Mouse (Mus musculus): ENCODE results near the gene Ptges3. TPM values are rescaled to one million over a fixed set of nuclear protein-coding genes. Genes with fewer than 3 reads are reported as not detected.
"Not testable (repeated sequence)": the region's sequence is repeated elsewhere in the genome, so short reads cannot be mapped to it uniquely, and the experiment has no call there.

Gene Ptges3
- polyA plus RNA-seq, 1 experiment from 2014 or later: 448 TPM

- Histone ChIP-seq H3K27me3 (no peaks in the 10 kb centered on the region), H3K4me1 (replicated peaks) (peaks cover 57% of the 10 kb centered on the region), H3K27ac (replicated peaks) (no peak overlapping the region), H3K4me2 (no peak overlapping the region), H3K9ac (no peak overlapping the region), H3K9me3 (no peaks in the 10 kb centered on the region), H3K4me3 (no peak overlapping the region), H3K36me3 (peaks cover 77% of the 10 kb centered on the region)
- no peak for ATAC-seq (ENCODE audit: low read depth)
- WGBS: 79% methylated on average over 4 of the region's 4 CpGs
These were observed 17.1 kb upstream of the Ptges3 start for GRCm38 (mm10) chr10:128041636-128042035.

DNA sequence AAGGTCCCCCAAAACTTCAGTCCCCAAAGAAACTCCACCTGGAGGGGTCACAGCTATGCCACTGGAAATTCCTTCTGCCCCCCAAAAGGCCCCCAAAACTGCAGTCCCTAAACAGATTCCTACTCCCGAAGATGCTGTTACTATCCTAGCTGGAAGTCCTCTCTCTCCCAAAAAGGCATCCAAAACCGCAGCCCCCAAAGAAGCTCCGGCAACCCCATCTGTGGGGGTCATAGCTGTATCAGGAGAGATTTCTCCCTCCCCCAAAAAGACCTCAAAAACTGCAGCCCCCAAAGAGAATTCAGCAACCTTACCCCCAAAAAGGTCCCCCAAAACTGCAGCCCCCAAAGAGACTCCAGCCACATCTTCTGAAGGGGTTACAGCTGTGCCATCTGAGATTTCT is 16.3 kb upstream of the Ptges3 start:
- WGBS: 91% methylated on average over 3 of the region's 3 CpGs
- H3K4me1 ChIP-seq (replicated peaks): peaks cover 49% of the 10 kb centered on the region
- ATAC-seq (ENCODE audit: low read depth): no peak
- H3K4me2 ChIP-seq: no peak overlapping the region
- H3K27me3 ChIP-seq: no peaks in the 10 kb centered on the region
- H3K27ac ChIP-seq (replicated peaks): no peak overlapping the region
- no peaks in the 10 kb centered on the region for H3K9me3 ChIP-seq
- no peak overlapping the region for H3K4me3 ChIP-seq
- H3K9ac ChIP-seq: no peak overlapping the region
- peaks cover 84% of the 10 kb centered on the region for H3K36me3 ChIP-seq

- Histone ChIP-seq H3K4me2 (no peak overlapping the region), H3K36me3 (peaks cover 92% of the 10 kb centered on the region), H3K9me3 (no peaks in the 10 kb centered on the region), H3K4me1 (replicated peaks) (peaks cover 42% of the 10 kb centered on the region), H3K27ac (replicated peaks) (no peak overlapping the region), H3K9ac (0 out of 2 replicates have a peak overlapping the region, but pooled peaks have one; percentile 49), H3K27me3 (no peaks in the 10 kb centered on the region), H3K4me3 (no peak overlapping the region)
- WGBS: 75% methylated on average over 3 of the region's 3 CpGs
- ATAC-seq (ENCODE audit: low read depth): no peak
These were observed 15.5 kb upstream of the Ptges3 start for GRCm38 (mm10) chr10:128043041-128043835.

DNA sequence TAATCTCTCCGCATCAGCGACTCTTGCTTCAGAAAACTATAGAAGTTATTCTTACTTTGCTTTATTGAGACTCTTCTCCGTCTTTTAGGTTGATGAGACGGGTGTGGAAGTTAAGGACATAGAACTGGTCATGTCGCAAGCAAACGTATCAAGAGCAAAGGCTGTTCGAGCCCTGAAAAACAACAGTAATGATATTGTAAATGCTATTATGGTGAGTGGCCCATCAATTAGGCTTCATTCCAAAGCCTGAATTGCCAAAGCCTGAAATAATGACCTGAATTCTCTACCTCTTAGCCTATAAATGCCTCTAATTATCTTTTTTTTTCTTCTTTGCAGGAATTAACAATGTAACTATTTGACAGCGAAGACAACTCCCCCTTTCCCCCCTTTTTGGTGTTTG is 10.6 kb upstream of the Ptges3 start:
- H3K36me3 ChIP-seq: peaks cover 87% of the 10 kb centered on the region
- 93% methylated on average over 8 of the region's 8 CpGs for WGBS

GRCm38 (mm10) chr10:128049741-128050140 is 9.0 kb upstream of the Ptges3 start:
- WGBS: 99% methylated on average over 2 of the region's 2 CpGs
- Histone ChIP-seq H3K4me2 (no peak overlapping the region), H3K9ac (no peak overlapping the region), H3K27me3 (no peaks in the 10 kb centered on the region), H3K27ac (replicated peaks) (no peak overlapping the region), H3K4me1 (replicated peaks) (0 out of 2 replicates have a peak, but pooled peaks cover 4% of the 10 kb centered on the region), H3K36me3 (peaks cover 71% of the 10 kb centered on the region), H3K4me3 (no peak overlapping the region), H3K9me3 (no peaks in the 10 kb centered on the region)
- ATAC-seq (ENCODE audit: low read depth): no peak

More for the DNA sequence above, 10.6 kb upstream of the Ptges3 start:
- no peak overlapping the region for H3K27ac ChIP-seq (replicated peaks)
- H3K9me3 ChIP-seq: no peaks in the 10 kb centered on the region
- H3K4me1 ChIP-seq (replicated peaks): peaks cover 15% of the 10 kb centered on the region
- no peaks in the 10 kb centered on the region for H3K27me3 ChIP-seq
- H3K4me2 ChIP-seq: no peak overlapping the region
- no peak overlapping the region for H3K4me3 ChIP-seq
- H3K9ac ChIP-seq: no peak overlapping the region
- no peak for ATAC-seq (ENCODE audit: low read depth)

- Histone ChIP-seq H3K27ac (replicated peaks) (no peak overlapping the region), H3K36me3 (peaks cover 66% of the 10 kb centered on the region), H3K27me3 (no peaks in the 10 kb centered on the region), H3K4me2 (no peak overlapping the region), H3K4me3 (no peak overlapping the region), H3K9me3 (no peaks in the 10 kb centered on the region), H3K4me1 (replicated peaks) (no peaks in the 10 kb centered on the region), H3K9ac (no peak overlapping the region)
- ATAC-seq (ENCODE audit: low read depth): no peak
- 88% methylated on average over 2 of the region's 2 CpGs for WGBS
These were observed 8.4 kb upstream of the Ptges3 start for GRCm38 (mm10) chr10:128050355-128050754.

DNA sequence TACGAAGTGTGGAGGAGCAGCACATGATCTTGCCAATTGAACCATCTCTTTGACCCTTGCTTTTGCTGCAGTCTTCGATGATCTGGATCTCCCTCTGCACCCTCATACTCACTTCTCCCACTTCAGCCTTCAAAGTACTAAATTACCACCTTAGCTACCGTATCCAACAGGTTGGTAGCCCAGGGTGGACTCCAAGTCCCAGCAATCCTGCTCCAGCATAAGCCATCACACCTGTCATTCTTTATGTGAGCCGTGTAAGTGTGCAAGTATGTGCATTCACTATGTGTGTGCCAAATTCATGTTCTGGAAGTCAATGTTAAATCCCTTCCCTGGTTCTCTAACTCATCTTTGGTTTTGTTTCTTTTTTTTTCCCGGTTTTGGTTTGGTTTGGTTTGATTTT is 7.2 kb upstream of the Ptges3 start:
- no peak overlapping the region for H3K27ac ChIP-seq (replicated peaks)
- peaks cover 53% of the 10 kb centered on the region for H3K36me3 ChIP-seq
- no peaks in the 10 kb centered on the region for H3K27me3 ChIP-seq
- H3K9me3 ChIP-seq: no peaks in the 10 kb centered on the region
- no peak overlapping the region for H3K4me2 ChIP-seq
- 96% methylated on average over 5 of the region's 5 CpGs for WGBS
- H3K4me3 ChIP-seq: no peak overlapping the region
- H3K9ac ChIP-seq: no peak overlapping the region
- ATAC-seq (ENCODE audit: low read depth): no peak
- no peaks in the 10 kb centered on the region for H3K4me1 ChIP-seq (replicated peaks)

DNA sequence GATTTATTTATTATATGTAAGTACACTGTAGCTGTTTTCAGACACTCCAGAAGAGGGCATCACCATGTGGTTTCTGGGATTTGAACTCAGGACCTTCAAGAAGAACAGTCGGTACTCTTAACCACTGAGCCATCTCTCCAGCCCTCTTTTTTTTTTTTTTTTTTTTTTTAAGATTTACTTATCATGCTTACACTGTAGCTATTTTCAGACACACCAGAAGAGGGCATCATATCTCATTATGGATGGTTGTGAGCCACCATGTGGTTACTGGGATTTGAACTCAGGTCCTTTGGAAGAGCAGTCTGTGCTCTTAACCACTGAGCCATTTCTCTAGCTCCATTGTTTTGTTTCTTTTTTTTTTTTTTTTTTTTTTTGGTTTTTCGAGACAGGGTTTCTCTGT is 6.6 kb upstream of the Ptges3 start:
- not testable (repeated sequence) for H3K4me1 ChIP-seq (replicated peaks); H3K9me3 ChIP-seq; H3K27ac ChIP-seq (replicated peaks); H3K9ac ChIP-seq; H3K27me3 ChIP-seq; H3K4me3 ChIP-seq; H3K4me2 ChIP-seq; ATAC-seq (ENCODE audit: low read depth)
- 100% methylated on average over 1 of the region's 2 CpGs for WGBS
- peaks cover 48% of the 10 kb centered on the region for H3K36me3 ChIP-seq

- WGBS: 92% methylated on average over 8 of the region's 8 CpGs
These were observed 5.8 kb upstream of the Ptges3 start for GRCm38 (mm10) chr10:128053001-128053400.

DNA sequence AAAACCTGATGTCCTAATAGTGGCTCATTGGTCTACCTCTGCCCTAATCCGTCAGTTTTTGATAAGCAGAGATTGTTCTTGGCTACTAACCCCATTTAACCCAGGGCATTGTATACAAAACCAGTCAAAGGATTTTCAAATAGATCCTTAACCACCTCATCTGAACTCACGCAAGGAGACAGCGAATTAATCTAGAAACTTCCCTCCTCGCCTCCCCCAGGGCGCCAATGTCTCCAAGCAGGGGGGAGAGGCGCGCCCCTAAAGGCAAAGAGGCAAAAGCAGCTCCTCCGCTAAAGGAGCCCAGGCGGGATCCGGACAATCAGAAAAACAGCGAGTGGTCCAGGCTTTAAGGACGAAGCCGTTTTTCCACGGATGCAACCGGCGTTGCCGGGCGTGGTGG is 570 bp upstream of the Ptges3 start:
- peak; percentile 55; the same call in 1 of the 2 replicates for ATAC-seq (ENCODE audit: low read depth)
- H3K4me2 ChIP-seq: peak overlapping the region; percentile 91
- H3K4me1 ChIP-seq (replicated peaks): peaks cover 32% of the 10 kb centered on the region
- H3K9me3 ChIP-seq: no peaks in the 10 kb centered on the region
- peak overlapping the region; percentile 99 for H3K27ac ChIP-seq (replicated peaks)
- peak overlapping the region; percentile 95 for H3K9ac ChIP-seq
- no peaks in the 10 kb centered on the region for H3K36me3 ChIP-seq
- no peaks in the 10 kb centered on the region for H3K27me3 ChIP-seq
- peak overlapping the region; percentile 96 for H3K4me3 ChIP-seq
- WGBS: 1% methylated on average over 18 of the region's 18 CpGs

More at GRCm38 (mm10) chr10:128053001-128053400, 5.8 kb upstream of the Ptges3 start:
- no peak overlapping the region for H3K9ac ChIP-seq
- H3K27me3 ChIP-seq: no peaks in the 10 kb centered on the region
- no peak overlapping the region for H3K4me2 ChIP-seq
- H3K36me3 ChIP-seq: peaks cover 40% of the 10 kb centered on the region
- H3K4me1 ChIP-seq (replicated peaks): peaks cover 6% of the 10 kb centered on the region
- ATAC-seq (ENCODE audit: low read depth): no peak
- no peak overlapping the region for H3K4me3 ChIP-seq
- H3K9me3 ChIP-seq: no peaks in the 10 kb centered on the region
- no peak overlapping the region for H3K27ac ChIP-seq (replicated peaks)

GRCm38 (mm10) chr10:128059207-128059981 is 640 bp downstream of the Ptges3 start:
- Histone ChIP-seq H3K27me3 (no peaks in the 10 kb centered on the region), H3K4me2 (peak overlapping the region; percentile 91), H3K4me1 (replicated peaks) (peaks cover 34% of the 10 kb centered on the region), H3K36me3 (peaks cover 7% of the 10 kb centered on the region), H3K27ac (replicated peaks) (peak overlapping the region; percentile 99), H3K4me3 (peak overlapping the region; percentile 96), H3K9me3 (no peaks in the 10 kb centered on the region), H3K9ac (peak overlapping the region; percentile 95)
- peak; percentile 62 for ATAC-seq (ENCODE audit: low read depth)
- WGBS: under 1% methylated on average over 62 of the region's 62 CpGs

DNA sequence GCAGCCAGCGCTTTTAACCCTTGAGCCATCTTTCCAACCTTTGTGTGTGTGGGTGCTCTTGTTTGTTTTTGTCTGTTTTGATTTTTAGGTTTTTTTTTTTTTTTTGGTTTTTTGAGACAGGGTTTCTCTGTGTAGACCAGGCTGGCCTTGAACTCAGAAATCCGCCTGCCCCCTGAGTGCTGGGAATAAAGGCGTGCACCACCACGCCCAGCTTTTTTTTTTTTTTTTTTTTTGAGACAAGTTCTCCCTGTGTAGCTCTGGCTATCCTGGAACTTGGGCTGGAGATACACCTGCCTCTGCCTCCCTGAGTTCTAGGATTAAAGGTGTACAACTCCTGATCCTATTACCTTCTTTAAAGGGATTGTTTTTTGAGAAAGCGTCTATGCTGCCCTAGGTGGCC is 2.4 kb downstream of the Ptges3 start:
- Histone ChIP-seq H3K27ac (replicated peaks) (no peak overlapping the region), H3K4me2 (peak overlapping the region; percentile 91), H3K27me3 (no peaks in the 10 kb centered on the region), H3K9me3 (no peaks in the 10 kb centered on the region), H3K4me3 (peak overlapping the region; percentile 96), H3K9ac (peak overlapping the region; percentile 95), H3K36me3 (peaks cover 7% of the 10 kb centered on the region), H3K4me1 (replicated peaks) (peaks cover 34% of the 10 kb centered on the region)
- 95% methylated on average over 5 of the region's 5 CpGs for WGBS
- ATAC-seq (ENCODE audit: low read depth): no peak
